Mouse (Mus musculus) embryonic facial prominence, embryonic 12.5 days (tissue): ENCODE data around the gene Rcc2. TPM values are rescaled to one million over a fixed set of nuclear protein-coding genes. Genes with fewer than 3 reads are reported as not detected.

ENCODE experiments used
- ATAC-seq: fragments of 200-750 bp; cut with Nextera tagmentation; 2 replicates; pipeline ENCODE4 v1.8.0; 2017; ENCODE audit not compliant: insufficient number of reproducible peaks, insufficient read depth, low FRiP score, low TSS enrichment
- H3K27ac ChIP-seq: fragments of 300-500 bp; sonication (generic); 2 replicates; pipeline ENCODE4 v1.5.1; 2016; ENCODE audit warnings: mild to moderate bottlenecking
- H3K27me3 ChIP-seq: fragments of 300-500 bp; sonication (generic); 2 replicates; pipeline ENCODE4 v1.6.1; 2016; ENCODE audit warnings: mild to moderate bottlenecking, moderate library complexity
- H3K36me3 ChIP-seq: fragments of 300-500 bp; sonication (generic); 2 replicates; pipeline ENCODE4 v1.6.1; 2016; ENCODE audit warnings: mild to moderate bottlenecking
- H3K4me1 ChIP-seq: fragments of 300-500 bp; sonication (generic); 2 replicates; pipeline ENCODE4 v1.6.1; 2016
- H3K4me2 ChIP-seq: fragments of 300-500 bp; sonication (generic); replicated peaks from 2 replicates; pipeline ENCODE4 v1.6.1; 2016; ENCODE audit warnings: mild to moderate bottlenecking, moderate library complexity
- H3K4me3 ChIP-seq: fragments of 300-500 bp; sonication (generic); 2 replicates; pipeline ENCODE4 v1.5.1; 2016; ENCODE audit warnings: mild to moderate bottlenecking
- H3K9ac ChIP-seq: fragments of 300-500 bp; sonication (generic); 2 replicates; pipeline ENCODE4 v1.6.1; 2016; ENCODE audit warnings: mild to moderate bottlenecking, moderate library complexity
- H3K9me3 ChIP-seq: fragments of 300-500 bp; sonication (generic); 2 replicates; pipeline ENCODE4 v1.6.1; 2016; ENCODE audit warnings: mild to moderate bottlenecking, moderate library complexity
- WGBS: fragments of 180-500 bp; shearing (Covaris S2); methylation state at CpG from one replicate; pipeline ENCODE4 v1.1.7; 2016; 5-methylcytosine and 5-hydroxymethylcytosine counted together
- polyA plus RNA-seq: library from polyadenylated mRNA; unstranded; fragments of >200 nt; fragmentation: Nextera tagmentation; extraction: Ambion mirVana; gene quantifications from 2 replicates; pipeline ENCODE4 v1.2.1, GENCODE M21; 2016

Rcc2 gene
- 95.5 and 138 TPM in 2 replicates for polyA plus RNA-seq

GRCm38 (mm10) chr4:140700269-140701018, at the start of gene Rcc2:
TSS of gene Rcc2 (plus strand) at chr4:140700541.
- Histone ChIP-seq H3K4me3 (peak within 1 kb of the TSS; percentile 88), H3K4me2 (peak within 1 kb of the TSS; percentile 78), H3K27ac (peak within 1 kb of the TSS; percentile 100), H3K9ac (peak within 1 kb of the TSS; percentile 97), H3K27me3 (peaks cover 16% of the 10 kb centered on the region; the same call in 1 of the 2 replicates), H3K9me3 (no peaks in the 10 kb centered on the region), H3K4me1 (peaks cover 38% of the 10 kb centered on the region), H3K36me3 (peaks cover 14% of the 10 kb centered on the region)
- 3% methylated on average over 20 of the region's 20 CpGs for WGBS
- ATAC-seq, result no peak

- ATAC-seq, result no peak
- peaks cover 42% of the 10 kb centered on the region for H3K4me1 ChIP-seq
- H3K36me3 ChIP-seq, result no peaks in the 10 kb centered on the region
- no peaks in the 10 kb centered on the region for H3K9me3 ChIP-seq
- no peak overlapping the region for H3K9ac ChIP-seq
- no peaks in the 10 kb centered on the region for H3K27me3 ChIP-seq
- H3K27ac ChIP-seq, result no peak overlapping the region
- 40% methylated on average over 14 of the region's 14 CpGs for WGBS
- no peak overlapping the region for H3K4me2 ChIP-seq
- no peak overlapping the region for H3K4me3 ChIP-seq
Measured at GRCm38 (mm10) chr4:140653835-140654583, 46.3 kb upstream of the Rcc2 start.

GRCm38 (mm10) chr4:140654798-140655197, 45.5 kb upstream of the Rcc2 start:
- Histone ChIP-seq H3K27ac (no peak overlapping the region), H3K4me3 (no peak overlapping the region), H3K9ac (no peak overlapping the region), H3K36me3 (no peaks in the 10 kb centered on the region), H3K4me2 (no peak overlapping the region), H3K9me3 (no peaks in the 10 kb centered on the region), H3K4me1 (peaks cover 34% of the 10 kb centered on the region), H3K27me3 (no peaks in the 10 kb centered on the region)
- ATAC-seq, result no peak
- 73% methylated on average over 8 of the region's 8 CpGs for WGBS

- no peak overlapping the region for H3K4me3 ChIP-seq
- WGBS, result 68% methylated on average over 8 of the region's 8 CpGs
- H3K36me3 ChIP-seq, result no peaks in the 10 kb centered on the region
- H3K27me3 ChIP-seq, result no peaks in the 10 kb centered on the region
- no peak overlapping the region for H3K4me2 ChIP-seq
- ATAC-seq, result no peak
- no peak overlapping the region for H3K9ac ChIP-seq
- H3K4me1 ChIP-seq, result peaks cover 34% of the 10 kb centered on the region
- no peaks in the 10 kb centered on the region for H3K9me3 ChIP-seq
- H3K27ac ChIP-seq, result 0 out of 2 replicates have a peak overlapping the region, but pooled peaks have one; percentile 31
Measured at GRCm38 (mm10) chr4:140656529-140656928, 43.8 kb upstream of the Rcc2 start.

- Histone ChIP-seq H3K27ac (peak overlapping the region; percentile 86), H3K9me3 (no peaks in the 10 kb centered on the region), H3K27me3 (no peaks in the 10 kb centered on the region), H3K36me3 (no peaks in the 10 kb centered on the region), H3K9ac (peak overlapping the region; percentile 33), H3K4me1 (peaks cover 40% of the 10 kb centered on the region), H3K4me2 (peak overlapping the region; percentile 40), H3K4me3 (no peak overlapping the region)
- WGBS, result 6% methylated on average over 24 of the region's 24 CpGs
- peak; percentile 70 for ATAC-seq
Measured at GRCm38 (mm10) chr4:140657681-140658575, 42.4 kb upstream of the Rcc2 start.

- Histone ChIP-seq H3K9me3 (no peaks in the 10 kb centered on the region), H3K4me3 (no peak overlapping the region), H3K36me3 (no peaks in the 10 kb centered on the region), H3K27me3 (no peaks in the 10 kb centered on the region), H3K9ac (no peak overlapping the region), H3K4me1 (peaks cover 30% of the 10 kb centered on the region), H3K4me2 (no peak overlapping the region), H3K27ac (no peak overlapping the region)
- WGBS, result 74% methylated on average over 18 of the region's 18 CpGs
- ATAC-seq, result no peak
Measured at GRCm38 (mm10) chr4:140661406-140662022, 38.8 kb upstream of the Rcc2 start.

GRCm38 (mm10) chr4:140662453-140662852, 37.9 kb upstream of the Rcc2 start:
- H3K27ac ChIP-seq, result no peak overlapping the region
- WGBS, result 30% methylated on average over 7 of the region's 7 CpGs

GRCm38 (mm10) chr4:140662882-140663585, 37.3 kb upstream of the Rcc2 start:
- no peaks in the 10 kb centered on the region for H3K36me3 ChIP-seq
- no peak overlapping the region for H3K4me3 ChIP-seq
- WGBS, result 32% methylated on average over 10 of the region's 10 CpGs
- no peak overlapping the region for H3K9ac ChIP-seq
- no peaks in the 10 kb centered on the region for H3K27me3 ChIP-seq
- H3K4me1 ChIP-seq, result peaks cover 16% of the 10 kb centered on the region
- H3K9me3 ChIP-seq, result no peaks in the 10 kb centered on the region
- H3K4me2 ChIP-seq, result no peak overlapping the region
- ATAC-seq, result no peak
- no peak overlapping the region for H3K27ac ChIP-seq

More at GRCm38 (mm10) chr4:140662453-140662852, 37.9 kb upstream of the Rcc2 start:
- ATAC-seq, result no peak
- Histone ChIP-seq H3K4me3 (no peak overlapping the region), H3K4me1 (peaks cover 22% of the 10 kb centered on the region), H3K4me2 (no peak overlapping the region), H3K27me3 (no peaks in the 10 kb centered on the region), H3K9ac (0 out of 2 replicates have a peak overlapping the region, but pooled peaks have one; percentile 4), H3K9me3 (no peaks in the 10 kb centered on the region), H3K36me3 (no peaks in the 10 kb centered on the region)

- H3K36me3 ChIP-seq, result no peaks in the 10 kb centered on the region
- H3K4me2 ChIP-seq, result no peak overlapping the region
- H3K9ac ChIP-seq, result no peak overlapping the region
- no peaks in the 10 kb centered on the region for H3K27me3 ChIP-seq
- H3K9me3 ChIP-seq, result no peaks in the 10 kb centered on the region
- H3K27ac ChIP-seq, result no peak overlapping the region
- WGBS, result 75% methylated on average over 7 of the region's 7 CpGs
- no peak overlapping the region for H3K4me3 ChIP-seq
- H3K4me1 ChIP-seq, result peaks cover 10% of the 10 kb centered on the region
- ATAC-seq, result no peak
Measured at GRCm38 (mm10) chr4:140665053-140665452, 35.3 kb upstream of the Rcc2 start.

- no peak within 1 kb of the TSS for H3K4me3 ChIP-seq
- 74% methylated on average over 11 of the region's 11 CpGs for WGBS
- peaks cover 10% of the 10 kb centered on the region for H3K4me1 ChIP-seq
- H3K9me3 ChIP-seq, result no peaks in the 10 kb centered on the region
- ATAC-seq, result no peak
- no peaks in the 10 kb centered on the region for H3K36me3 ChIP-seq
- no peak within 1 kb of the TSS for H3K27ac ChIP-seq
- H3K27me3 ChIP-seq, result no peaks in the 10 kb centered on the region
- no peak within 1 kb of the TSS for H3K4me2 ChIP-seq
- H3K9ac ChIP-seq, result no peak within 1 kb of the TSS
Measured at GRCm38 (mm10) chr4:140665760-140666159, 34.6 kb upstream of the Rcc2 start, which contains the start of gene Arhgef10l. TSS of gene Arhgef10l (minus strand) at chr4:140666012.
